In the genomic region with DNA sequence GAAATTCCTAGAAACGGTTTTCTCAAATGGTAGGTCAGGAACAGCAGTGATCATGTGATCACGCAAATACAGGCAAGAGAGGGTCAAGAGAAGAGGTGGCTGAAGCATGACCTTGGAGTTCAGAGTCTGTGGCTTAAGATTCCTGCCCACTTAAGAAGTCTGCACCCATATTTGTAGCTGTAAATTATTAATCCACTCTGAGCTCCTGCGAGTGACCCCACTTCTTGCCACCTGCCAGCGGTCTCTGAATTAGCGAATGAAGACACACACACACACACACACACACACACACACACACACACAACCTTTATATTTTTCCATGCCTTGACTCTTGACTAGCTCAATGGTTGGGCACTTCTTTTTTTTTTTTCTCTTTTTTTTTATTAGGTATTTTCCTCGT, we compare ENCODE assay signal across 15 mouse cellular contexts.
"Had no signal": no experiment of that assay in that cellular context is flagged by ENCODE, and none has a peak within 500 bp of the region (broad histone marks: within the 10 kb centered on the region; RNA-seq: fewer than 3 reads in every experiment).

No protein-coding gene starts in this region.

- H3K4me2 ChIP-seq: hindbrain, embryonic 14.5 days; intestine, embryonic 15.5 days; limb, embryonic 12.5 days; liver, embryonic 13.5 days; lung, embryonic 15.5 days; midbrain, embryonic 11.5 days; stomach, embryonic 15.5 days had no signal

- H3K9ac ChIP-seq: hindbrain, embryonic 14.5 days; intestine, embryonic 15.5 days; liver, embryonic 13.5 days; liver, postnatal 0 days; lung, embryonic 15.5 days; stomach, embryonic 15.5 days had no signal

- H3K27me3 ChIP-seq: intestine, embryonic 15.5 days; limb, embryonic 12.5 days; liver, embryonic 13.5 days; lung, embryonic 15.5 days; stomach, embryonic 15.5 days had no signal

- H3K27ac ChIP-seq: hindbrain, embryonic 14.5 days; intestine, embryonic 15.5 days; limb, embryonic 12.5 days; liver, embryonic 13.5 days; lung, embryonic 15.5 days; macrophage; stomach, embryonic 15.5 days had no signal

- H3K36me3 ChIP-seq: intestine, embryonic 15.5 days; limb, embryonic 12.5 days; liver, embryonic 13.5 days; lung, embryonic 15.5 days; stomach, embryonic 15.5 days had no signal

- H3K4me1 ChIP-seq: liver, embryonic 13.5 days; megakaryocyte, embryonic 14.5 days; stomach, embryonic 15.5 days had no signal

- DNase-seq: liver; liver, embryonic 13.5 days; liver, postnatal 0 days; right cerebral cortex, postnatal 14 days; thymus, adult 2 months; thymus, postnatal 25 days had no signal

- H3K4me3 ChIP-seq: intestine, embryonic 15.5 days; limb, embryonic 12.5 days; liver, embryonic 13.5 days; lung, embryonic 15.5 days; megakaryocyte, embryonic 14.5 days; stomach, embryonic 15.5 days had no signal

- ATAC-seq: intestine, embryonic 15.5 days; liver, postnatal 0 days; midbrain, embryonic 16.5 days had no signal

- H3K9me3 ChIP-seq: intestine, embryonic 15.5 days; limb, embryonic 12.5 days; liver, embryonic 13.5 days; lung, embryonic 15.5 days; stomach, embryonic 15.5 days had no signal
